Mouse (Mus musculus) erythroblast, embryonic 14.5 days (primary cell): ENCODE results near the gene 5430427O19Rik. TPM values are rescaled to one million over a fixed set of nuclear protein-coding genes. Genes with fewer than 3 reads are reported as not detected.

Experiments used
- H3K27me3 ChIP-seq: 2 replicates; pipeline ENCODE4 v1.6.1; 2012; ENCODE audit warnings: inconsistent platforms; ENCODE audit not compliant: control insufficient read depth
- H3K36me3 ChIP-seq: 2 replicates; pipeline ENCODE4 v1.6.1; 2012; ENCODE audit warnings: mild to moderate bottlenecking, inconsistent platforms; ENCODE audit not compliant: control insufficient read depth
- H3K4me1 ChIP-seq: 2 replicates; pipeline ENCODE4 v1.6.1; 2012; ENCODE audit warnings: inconsistent platforms; ENCODE audit not compliant: control insufficient read depth
- H3K4me3 ChIP-seq: replicated peaks from 2 replicates; pipeline ENCODE3; 2012; ENCODE audit warnings: moderate library complexity, mild to moderate bottlenecking, inconsistent platforms
- H3K9me3 ChIP-seq: 2 replicates; pipeline ENCODE4 v1.6.1; 2012; ENCODE audit warnings: low read length, inconsistent platforms, mixed read lengths; ENCODE audit not compliant: control insufficient read depth
- GATA1 ChIP-seq: IDR thresholded peaks from 2 replicates; pipeline ENCODE4 v1.6.1; 2012; ENCODE audit warnings: low read length, inconsistent platforms, mixed read lengths
- TAL1 ChIP-seq: IDR thresholded peaks from 3 replicates; pipeline ENCODE4 v1.6.1; 2012; ENCODE audit warnings: low read length, inconsistent platforms, mixed read lengths
- polyA plus RNA-seq: library from polyadenylated mRNA; stranded (reverse); fragments of >175 nt; gene quantifications from 2 replicates; pipeline ENCODE4 v1.2.3, GENCODE M21; 2012

5430427O19Rik gene
- not detected in 2 replicates for polyA plus RNA-seq

GRCm38 (mm10) chrX:85869914-85870483 is at the start of gene 5430427O19Rik:
Gene 5430427O19Rik, plus strand, starts transcription at chrX:85870354.
- H3K9me3 ChIP-seq, result no peaks in the 10 kb centered on the region
- no peaks in the 10 kb centered on the region for H3K4me1 ChIP-seq
- no peak for TF ChIP-seq GATA1
- no peak for TF ChIP-seq TAL1
- H3K4me3 ChIP-seq, result no peak within 1 kb of the TSS
- no peaks in the 10 kb centered on the region for H3K27me3 ChIP-seq
- H3K36me3 ChIP-seq, result no peaks in the 10 kb centered on the region

DNA sequence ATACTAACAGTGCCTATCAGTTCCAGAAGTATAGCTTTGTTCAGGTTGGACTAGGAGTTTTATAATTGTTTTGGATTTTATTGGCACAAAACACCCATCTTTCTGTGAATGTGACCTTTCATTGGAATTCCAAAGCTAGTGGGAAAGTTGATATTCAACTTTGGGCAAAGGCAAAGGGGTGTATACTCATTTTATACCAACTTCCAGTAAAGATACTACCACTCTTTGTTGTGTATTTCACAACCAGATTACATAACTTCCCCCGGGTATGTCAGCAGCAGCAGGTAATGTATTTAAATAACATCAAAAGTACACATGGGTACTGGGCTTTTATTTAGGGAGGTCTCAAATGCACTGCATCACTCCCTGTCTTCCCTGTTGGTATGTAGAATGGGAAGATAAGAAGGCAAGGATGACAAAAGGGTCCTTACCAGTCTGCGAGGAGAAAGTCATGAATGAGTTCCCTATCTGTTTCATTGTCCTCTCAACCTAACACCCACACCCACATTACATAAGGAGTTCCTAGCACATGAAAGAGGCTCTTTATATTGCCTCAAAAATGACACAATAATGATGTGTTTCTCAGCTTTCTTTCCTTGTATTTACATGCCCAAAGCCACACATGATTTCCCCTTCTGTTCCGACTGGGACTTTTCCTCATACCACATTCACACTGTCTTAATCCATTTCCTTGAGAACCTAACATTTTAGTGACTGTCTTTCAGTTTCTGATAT is 42.3 kb upstream of the 5430427O19Rik start:
- no peaks in the 10 kb centered on the region for H3K4me1 ChIP-seq
- H3K4me3 ChIP-seq, result no peak overlapping the region
- no peaks in the 10 kb centered on the region for H3K27me3 ChIP-seq
- H3K36me3 ChIP-seq, result no peaks in the 10 kb centered on the region
- TF ChIP-seq TAL1, result no peak
- no peak for TF ChIP-seq GATA1
- H3K9me3 ChIP-seq, result no peaks in the 10 kb centered on the region

- H3K9me3 ChIP-seq, result no peaks in the 10 kb centered on the region
- H3K4me1 ChIP-seq, result no peaks in the 10 kb centered on the region
- H3K36me3 ChIP-seq, result no peaks in the 10 kb centered on the region
- H3K4me3 ChIP-seq, result no peak overlapping the region
- TF ChIP-seq TAL1 (no peak), GATA1 (no peak)
- H3K27me3 ChIP-seq, result no peaks in the 10 kb centered on the region
These were observed 41.2 kb upstream of the 5430427O19Rik start for GRCm38 (mm10) chrX:85829000-85829399.

DNA sequence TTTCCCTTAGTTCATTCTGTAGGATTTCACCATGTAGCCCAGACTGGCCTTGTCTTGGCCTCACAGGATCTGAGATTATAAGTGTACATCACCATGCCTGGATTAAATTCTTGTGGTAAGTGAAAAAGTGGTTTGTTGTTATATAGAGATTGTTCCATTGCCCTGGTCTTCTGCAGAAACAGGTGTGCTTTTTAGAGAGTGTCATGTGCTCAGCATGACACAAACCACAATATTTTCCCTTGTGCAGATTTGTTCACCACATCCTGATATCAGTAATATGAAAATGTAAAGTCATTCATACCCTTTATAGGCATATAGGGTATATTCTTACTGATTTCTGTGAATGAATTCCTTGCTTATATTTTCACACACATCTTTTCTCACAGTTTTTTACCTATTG is 31.0 kb upstream of the 5430427O19Rik start:
- H3K27me3 ChIP-seq, result no peaks in the 10 kb centered on the region
- no peaks in the 10 kb centered on the region for H3K4me1 ChIP-seq
- H3K9me3 ChIP-seq, result no peaks in the 10 kb centered on the region
- H3K36me3 ChIP-seq, result no peaks in the 10 kb centered on the region
- H3K4me3 ChIP-seq, result no peak overlapping the region
- TF ChIP-seq TAL1, result no peak
- TF ChIP-seq GATA1, result no peak

DNA sequence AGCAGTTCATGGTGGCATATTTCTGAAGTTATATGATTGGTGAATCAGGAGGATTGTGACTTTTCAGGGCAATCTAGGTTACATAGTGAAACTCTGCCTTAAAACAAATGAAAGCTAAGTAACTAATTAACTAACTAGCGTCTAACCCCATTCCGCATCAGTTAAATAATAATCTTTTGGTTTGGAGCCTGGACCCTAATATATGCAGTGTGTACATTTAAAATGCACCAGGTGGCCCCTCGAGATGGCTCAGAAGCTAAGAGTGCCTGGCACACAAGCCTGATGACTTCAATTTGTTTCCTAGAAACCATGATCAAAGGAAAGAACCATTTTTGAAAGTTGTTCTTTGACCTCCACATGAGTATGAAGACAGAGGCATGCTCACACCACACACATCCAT is 14.2 kb upstream of the 5430427O19Rik start:
- H3K36me3 ChIP-seq, result no peaks in the 10 kb centered on the region
- H3K4me3 ChIP-seq, result no peak overlapping the region
- H3K4me1 ChIP-seq, result no peaks in the 10 kb centered on the region
- no peaks in the 10 kb centered on the region for H3K9me3 ChIP-seq
- H3K27me3 ChIP-seq, result no peaks in the 10 kb centered on the region
- TF ChIP-seq TAL1 (no peak), GATA1 (no peak)

DNA sequence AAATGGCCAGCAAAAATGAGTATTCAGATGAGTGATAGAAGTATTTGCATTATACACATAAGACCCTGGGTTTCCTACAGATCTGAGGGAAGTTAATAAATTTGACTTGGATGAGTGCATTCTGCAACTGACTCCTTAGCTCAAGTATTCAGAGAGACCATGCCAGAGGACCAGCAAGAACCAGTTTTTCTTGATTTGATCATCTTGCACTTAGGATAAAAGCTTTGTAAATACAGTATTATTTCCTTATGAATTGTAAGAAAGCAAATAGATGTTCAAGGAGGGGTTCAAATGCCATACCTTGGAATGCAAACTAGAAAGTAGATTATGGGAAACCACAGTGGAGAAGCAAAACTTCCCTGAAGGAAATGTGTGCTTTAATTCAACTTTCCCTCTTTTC is 13.0 kb upstream of the 5430427O19Rik start:
- H3K4me3 ChIP-seq, result no peak overlapping the region
- no peak for TF ChIP-seq TAL1
- no peak for TF ChIP-seq GATA1
- no peaks in the 10 kb centered on the region for H3K4me1 ChIP-seq
- no peaks in the 10 kb centered on the region for H3K9me3 ChIP-seq
- no peaks in the 10 kb centered on the region for H3K27me3 ChIP-seq
- H3K36me3 ChIP-seq, result no peaks in the 10 kb centered on the region

GRCm38 (mm10) chrX:85868079-85868478 is 2.1 kb upstream of the 5430427O19Rik start:
- Histone ChIP-seq H3K4me3 (no peak overlapping the region), H3K9me3 (no peaks in the 10 kb centered on the region), H3K27me3 (no peaks in the 10 kb centered on the region), H3K4me1 (no peaks in the 10 kb centered on the region), H3K36me3 (no peaks in the 10 kb centered on the region)
- TF ChIP-seq TAL1 (no peak), GATA1 (no peak)

GRCm38 (mm10) chrX:85871371-85872056 is 1.4 kb downstream of the 5430427O19Rik start:
- Histone ChIP-seq H3K4me1 (no peaks in the 10 kb centered on the region), H3K4me3 (no peak overlapping the region), H3K36me3 (no peaks in the 10 kb centered on the region), H3K9me3 (no peaks in the 10 kb centered on the region), H3K27me3 (no peaks in the 10 kb centered on the region)
- TF ChIP-seq GATA1 (no peak), TAL1 (no peak)

- no peaks in the 10 kb centered on the region for H3K36me3 ChIP-seq
- no peaks in the 10 kb centered on the region for H3K9me3 ChIP-seq
- H3K4me1 ChIP-seq, result no peaks in the 10 kb centered on the region
- H3K27me3 ChIP-seq, result no peaks in the 10 kb centered on the region
- H3K4me3 ChIP-seq, result no peak overlapping the region
- TF ChIP-seq GATA1 (no peak), TAL1 (no peak)
These were observed 4.2 kb downstream of the 5430427O19Rik start for GRCm38 (mm10) chrX:85874367-85874766.
